Mouse (Mus musculus): ENCODE measurements around the gene Notch2. TPM values are rescaled to one million over a fixed set of nuclear protein-coding genes. Genes with fewer than 3 reads are reported as not detected.

Gene Notch2
- polyA plus RNA-seq, 1 experiment: 5.2 TPM

- Histone ChIP-seq H3K36me3 (ENCODE audit: control insufficient read depth, insufficient read depth, low read length) (no peaks in the 10 kb centered on the region), H3K27ac (ENCODE audit: control insufficient read depth, insufficient read depth, low read depth, low read length) (no peak overlapping the region), H3K4me3 (ENCODE audit: control insufficient read depth, low read depth, low read length) (no peak overlapping the region), H3K27me3 (ENCODE audit: control insufficient read depth, insufficient read depth, low read length) (no peaks in the 10 kb centered on the region), H3K4me1 (ENCODE audit: control insufficient read depth, insufficient read depth, low read length) (no peaks in the 10 kb centered on the region)
- TF ChIP-seq POLR2A (IDR thresholded peaks at IDR 0.05; ENCODE audit: control insufficient read depth, low read depth, low read length) (no peak), CTCF (IDR thresholded peaks at IDR 0.05; ENCODE audit: control insufficient read depth, insufficient read depth, insufficient replicate concordance, low read depth, low read length) (no peak)
Measured at GRCm38 (mm10) chr3:98178340-98178739, 165.0 kb downstream of the Notch2 start.

GRCm38 (mm10) chr3:98180805-98181204, 167.5 kb downstream of the Notch2 start:
- no peaks in the 10 kb centered on the region for H3K4me1 ChIP-seq (ENCODE audit: control insufficient read depth, insufficient read depth, low read length)
- H3K4me3 ChIP-seq (ENCODE audit: control insufficient read depth, low read depth, low read length): no peak overlapping the region
- no peaks in the 10 kb centered on the region for H3K27me3 ChIP-seq (ENCODE audit: control insufficient read depth, insufficient read depth, low read length)
- H3K27ac ChIP-seq (ENCODE audit: control insufficient read depth, insufficient read depth, low read depth, low read length): no peak overlapping the region
- TF ChIP-seq POLR2A (IDR thresholded peaks at IDR 0.05; ENCODE audit: control insufficient read depth, low read depth, low read length): no peak
- TF ChIP-seq CTCF (IDR thresholded peaks at IDR 0.05; ENCODE audit: control insufficient read depth, insufficient read depth, insufficient replicate concordance, low read depth, low read length): peak; percentile 54; the same call in 1 of the 2 replicates
- H3K36me3 ChIP-seq (ENCODE audit: control insufficient read depth, insufficient read depth, low read length): no peaks in the 10 kb centered on the region

GRCm38 (mm10) chr3:98185163-98185714, 171.9 kb downstream of the Notch2 start:
- Histone ChIP-seq H3K4me1 (ENCODE audit: control insufficient read depth, insufficient read depth, low read length) (no peaks in the 10 kb centered on the region), H3K4me3 (ENCODE audit: control insufficient read depth, low read depth, low read length) (no peak overlapping the region), H3K27me3 (ENCODE audit: control insufficient read depth, insufficient read depth, low read length) (no peaks in the 10 kb centered on the region), H3K36me3 (ENCODE audit: control insufficient read depth, insufficient read depth, low read length) (no peaks in the 10 kb centered on the region), H3K27ac (ENCODE audit: control insufficient read depth, insufficient read depth, low read depth, low read length) (no peak overlapping the region)
- no peak for TF ChIP-seq CTCF (IDR thresholded peaks at IDR 0.05; ENCODE audit: control insufficient read depth, insufficient read depth, insufficient replicate concordance, low read depth, low read length)
- no peak for TF ChIP-seq POLR2A (IDR thresholded peaks at IDR 0.05; ENCODE audit: control insufficient read depth, low read depth, low read length)

- no peak overlapping the region for H3K4me3 ChIP-seq (ENCODE audit: control insufficient read depth, low read depth, low read length)
- no peaks in the 10 kb centered on the region for H3K27me3 ChIP-seq (ENCODE audit: control insufficient read depth, insufficient read depth, low read length)
- H3K36me3 ChIP-seq (ENCODE audit: control insufficient read depth, insufficient read depth, low read length): no peaks in the 10 kb centered on the region
- H3K4me1 ChIP-seq (ENCODE audit: control insufficient read depth, insufficient read depth, low read length): no peaks in the 10 kb centered on the region
- no peak overlapping the region for H3K27ac ChIP-seq (ENCODE audit: control insufficient read depth, insufficient read depth, low read depth, low read length)
- TF ChIP-seq POLR2A (IDR thresholded peaks at IDR 0.05; ENCODE audit: control insufficient read depth, low read depth, low read length): no peak
- no peak for TF ChIP-seq CTCF (IDR thresholded peaks at IDR 0.05; ENCODE audit: control insufficient read depth, insufficient read depth, insufficient replicate concordance, low read depth, low read length)
Measured at GRCm38 (mm10) chr3:98187777-98188176, 174.4 kb downstream of the Notch2 start.

- Histone ChIP-seq H3K4me1 (ENCODE audit: control insufficient read depth, insufficient read depth, low read length) (no peaks in the 10 kb centered on the region), H3K27ac (ENCODE audit: control insufficient read depth, insufficient read depth, low read depth, low read length) (no peak overlapping the region), H3K4me3 (ENCODE audit: control insufficient read depth, low read depth, low read length) (no peak overlapping the region), H3K27me3 (ENCODE audit: control insufficient read depth, insufficient read depth, low read length) (no peaks in the 10 kb centered on the region), H3K36me3 (ENCODE audit: control insufficient read depth, insufficient read depth, low read length) (no peaks in the 10 kb centered on the region)
- TF ChIP-seq CTCF (IDR thresholded peaks at IDR 0.05; ENCODE audit: control insufficient read depth, insufficient read depth, insufficient replicate concordance, low read depth, low read length) (no peak), POLR2A (IDR thresholded peaks at IDR 0.05; ENCODE audit: control insufficient read depth, low read depth, low read length) (no peak)
Measured at GRCm38 (mm10) chr3:98197711-98198532, 184.6 kb downstream of the Notch2 start.

GRCm38 (mm10) chr3:98199747-98200146, 186.4 kb downstream of the Notch2 start:
- no peak overlapping the region for H3K4me3 ChIP-seq (ENCODE audit: control insufficient read depth, low read depth, low read length)
- H3K27me3 ChIP-seq (ENCODE audit: control insufficient read depth, insufficient read depth, low read length): no peaks in the 10 kb centered on the region
- H3K36me3 ChIP-seq (ENCODE audit: control insufficient read depth, insufficient read depth, low read length): no peaks in the 10 kb centered on the region
- no peaks in the 10 kb centered on the region for H3K4me1 ChIP-seq (ENCODE audit: control insufficient read depth, insufficient read depth, low read length)
- no peak overlapping the region for H3K27ac ChIP-seq (ENCODE audit: control insufficient read depth, insufficient read depth, low read depth, low read length)
- TF ChIP-seq POLR2A (IDR thresholded peaks at IDR 0.05; ENCODE audit: control insufficient read depth, low read depth, low read length) (no peak), CTCF (IDR thresholded peaks at IDR 0.05; ENCODE audit: control insufficient read depth, insufficient read depth, insufficient replicate concordance, low read depth, low read length) (no peak)

Other genes with a start within 250 kb of the Notch2 start
- gene Pde4dip, start 124.8 kb upstream of the Notch2 start, polyA plus RNA-seq (2012; rRNA removed): 142 and 160 TPM in 2 replicates
- gene Sec22b, start 112.3 kb upstream of the Notch2 start, polyA plus RNA-seq (2012; rRNA removed): 15.7 and 21.5 TPM in 2 replicates
- 30.2 and 45.1 TPM in 2 replicates for gene Adam30, start 147.1 kb downstream of the Notch2 start, polyA plus RNA-seq (2012; rRNA removed)
- gene Reg4, start 208.6 kb downstream of the Notch2 start, polyA plus RNA-seq (2012; rRNA removed): 0.37 and 0.43 TPM in 2 replicates

Measured in testis, adult 2 months (tissue).